Mouse (Mus musculus) cerebellum, postnatal 25 days (tissue): ENCODE results near the gene Tnfsf8.

Experiments used
- DNase-seq, 2 experiments: peaks; one replicate each; pipeline ENCODE4 v3.0.0; 2021; ENCODE audit warnings: mixed read lengths in 2 of 2

The Tnfsf8 gene

GRCm38 (mm10) chr4:63860688-63861540 is at the start of gene Tnfsf8:
Tnfsf8 (minus strand) TSS chr4:63861347.
- no peak for DNase-seq

DNA sequence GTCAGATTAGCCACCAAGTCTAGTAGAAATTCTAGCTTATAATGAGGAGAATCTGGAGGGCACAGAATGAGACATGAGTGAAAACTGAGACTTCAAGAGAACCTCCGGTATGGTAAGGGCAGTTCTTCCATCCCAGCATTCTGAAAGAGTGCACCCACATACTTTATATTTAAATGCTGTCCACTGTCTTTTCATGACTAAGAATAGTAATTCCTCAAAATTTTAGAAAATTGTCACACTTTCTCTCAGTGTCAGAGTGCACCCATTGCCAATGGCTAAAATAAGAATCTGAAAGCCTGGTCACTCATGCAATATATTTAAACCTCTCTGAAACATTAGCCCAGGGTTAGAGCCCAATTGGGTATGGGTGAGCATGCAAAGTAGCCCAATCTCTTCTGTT is 47.4 kb upstream of the Tnfsf8 start:
- no peak for DNase-seq

DNA sequence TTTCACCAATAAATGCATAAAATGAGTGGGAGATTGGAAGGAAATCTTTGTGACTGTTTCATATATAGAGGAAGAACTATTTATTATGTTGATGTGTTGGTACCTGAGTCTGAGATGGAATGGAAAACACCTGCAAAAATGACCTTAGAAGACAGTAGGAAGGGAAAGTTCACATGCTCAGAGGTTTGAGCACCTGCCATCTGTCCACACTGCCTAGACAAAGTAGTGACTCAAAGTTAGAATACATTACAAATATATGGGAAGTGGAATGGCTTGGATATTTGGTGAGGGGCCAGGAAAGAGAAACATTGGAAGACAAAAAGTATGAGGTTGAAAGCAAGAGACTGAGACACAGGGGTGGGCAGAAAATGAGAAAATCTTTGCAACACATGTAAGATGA is 46.3 kb upstream of the Tnfsf8 start:
- DNase-seq, result no peak

GRCm38 (mm10) chr4:63906050-63906449 is 44.9 kb upstream of the Tnfsf8 start:
- no peak for DNase-seq

- no peak for DNase-seq
These were observed 38.0 kb upstream of the Tnfsf8 start for GRCm38 (mm10) chr4:63899081-63899523.

DNA sequence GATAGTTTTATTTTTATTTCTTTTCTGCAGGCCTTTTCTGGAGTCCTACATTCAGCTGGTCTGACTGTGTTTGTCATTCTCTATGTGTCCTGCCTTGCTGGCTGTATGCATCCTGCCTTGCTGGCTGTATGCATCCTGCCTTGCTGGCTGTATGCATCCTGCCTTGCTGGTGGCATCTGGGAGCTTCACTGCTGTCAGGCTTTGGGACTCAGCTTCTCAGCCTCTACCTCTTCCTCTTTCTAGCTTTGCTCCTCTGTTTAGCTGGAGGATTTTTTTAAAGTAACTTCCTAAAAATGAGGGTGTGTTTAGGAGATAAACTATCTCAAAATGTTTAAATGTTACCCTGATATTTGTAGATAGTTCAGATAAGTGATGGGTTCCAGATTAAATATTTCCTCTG is 36.0 kb upstream of the Tnfsf8 start:
- no peak for DNase-seq

DNA sequence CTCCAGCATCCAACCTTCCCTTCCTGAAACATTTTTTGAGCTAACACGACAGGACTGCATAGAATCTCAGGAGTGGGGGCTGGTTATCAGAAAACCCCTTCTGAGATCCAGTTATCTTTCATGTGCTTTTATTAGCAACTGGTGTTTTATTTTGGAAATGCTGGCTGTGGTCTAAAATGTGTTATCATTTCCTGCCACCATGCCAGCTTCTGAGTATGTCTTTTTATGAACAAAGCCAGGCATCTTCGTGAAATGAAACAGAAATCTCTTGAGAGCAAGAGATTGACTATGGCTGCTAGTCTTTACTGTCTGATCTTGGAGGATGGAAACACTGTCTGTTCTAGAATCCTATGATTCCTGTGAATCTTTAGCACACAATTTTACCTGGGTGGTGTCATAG is 25.0 kb upstream of the Tnfsf8 start:
- no peak for DNase-seq

DNA sequence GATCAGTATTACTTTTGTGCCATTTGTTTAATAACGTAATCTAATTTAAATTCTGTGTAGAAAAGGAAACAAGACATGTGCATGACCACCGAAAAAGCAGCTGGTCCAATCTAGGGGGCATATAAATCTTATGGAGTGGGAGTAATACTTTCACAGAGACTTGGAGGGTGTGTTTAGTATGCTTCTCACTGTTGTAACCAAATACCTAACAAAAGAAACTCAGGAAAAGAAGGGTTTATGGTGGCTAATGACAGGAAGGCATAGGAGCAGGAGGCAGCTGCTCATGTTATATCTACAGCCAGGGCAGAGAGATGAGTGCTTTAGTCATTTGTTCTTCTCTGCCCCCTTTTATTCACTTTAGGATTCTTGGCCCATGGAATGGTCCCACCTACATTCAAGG is 15.6 kb upstream of the Tnfsf8 start:
- DNase-seq, result no peak

DNA sequence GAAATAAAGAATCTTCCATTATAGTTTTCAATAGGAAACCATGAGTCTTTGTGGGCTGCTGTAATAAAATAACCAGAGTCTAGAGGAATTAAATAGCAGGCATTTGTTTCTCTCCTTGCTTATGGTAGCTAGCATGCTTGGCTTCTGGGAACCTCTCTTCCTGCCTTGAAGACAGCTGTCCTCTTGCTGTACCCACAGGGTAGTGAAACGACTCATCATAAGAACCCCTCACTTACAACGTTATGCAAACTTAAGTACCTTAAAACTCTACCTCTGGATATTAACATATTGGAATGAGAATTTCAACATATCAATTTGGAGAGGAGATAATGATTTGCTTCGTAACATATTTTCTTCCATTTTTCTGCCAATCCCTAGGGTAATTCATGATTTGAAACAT is 14.3 kb upstream of the Tnfsf8 start:
- DNase-seq, result no peak

GRCm38 (mm10) chr4:63870678-63871077 is 9.5 kb upstream of the Tnfsf8 start:
- no peak for DNase-seq

GRCm38 (mm10) chr4:63868770-63869169 is 7.6 kb upstream of the Tnfsf8 start:
- no peak for DNase-seq

GRCm38 (mm10) chr4:63862953-63863352 is 1.8 kb upstream of the Tnfsf8 start:
- DNase-seq, result peak in 1 of 2 experiments; percentile 11

- no peak for DNase-seq
These were observed 1.0 kb upstream of the Tnfsf8 start for GRCm38 (mm10) chr4:63862092-63862697.

DNA sequence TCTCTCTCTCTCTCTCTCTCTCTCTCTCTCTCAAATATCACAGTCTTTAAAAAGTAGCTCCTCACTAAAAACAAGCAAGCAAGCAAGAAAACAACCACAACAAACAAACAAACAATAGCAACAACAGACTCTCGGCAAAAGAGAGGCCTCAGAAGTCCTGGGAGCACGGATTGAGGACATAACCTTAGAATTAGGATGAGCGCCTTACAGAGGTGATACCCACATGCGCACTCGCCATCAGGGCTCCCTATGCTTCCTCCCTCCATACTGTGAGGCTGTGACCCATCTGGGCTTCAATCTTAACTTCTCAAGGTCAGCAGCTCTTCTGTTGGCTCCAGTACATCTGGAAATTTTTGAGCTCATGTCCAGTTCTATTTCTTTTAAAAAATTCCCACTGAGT is 911 bp downstream of the Tnfsf8 start:
- DNase-seq, result no peak

GRCm38 (mm10) chr4:63859785-63860203 is 1.4 kb downstream of the Tnfsf8 start:
- no peak for DNase-seq

GRCm38 (mm10) chr4:63858646-63859224 is 2.4 kb downstream of the Tnfsf8 start:
- no peak for DNase-seq

GRCm38 (mm10) chr4:63856764-63857163 is 4.4 kb downstream of the Tnfsf8 start:
- no peak for DNase-seq

DNA sequence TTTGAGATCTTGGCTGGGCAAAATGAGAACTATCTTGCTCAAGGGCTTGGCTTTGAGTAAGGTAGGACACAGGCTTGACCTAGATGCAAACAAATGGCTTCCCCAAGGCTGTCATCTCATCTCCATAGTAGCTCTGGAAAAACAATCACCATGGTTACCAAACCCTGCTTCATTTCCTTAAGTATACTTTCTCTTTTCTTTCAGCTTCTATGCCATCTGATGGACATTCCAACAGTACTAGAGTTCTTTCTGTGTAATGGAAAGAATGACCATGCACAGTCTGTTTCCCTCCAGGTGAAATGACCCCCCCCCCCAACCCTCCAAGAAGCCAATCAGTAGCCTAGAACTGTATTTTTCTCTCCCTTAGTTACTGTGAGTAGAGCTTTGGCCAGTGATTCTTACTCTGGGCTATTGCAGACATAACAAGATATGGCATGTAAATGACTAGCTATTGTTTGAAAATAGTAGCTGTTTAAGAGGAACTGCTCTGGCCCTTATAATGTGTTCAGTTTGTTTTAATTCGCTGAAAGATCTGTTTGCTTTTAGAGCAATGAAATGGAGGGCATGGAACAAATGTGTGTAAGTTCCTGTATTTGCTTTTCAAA is 7.3 kb downstream of the Tnfsf8 start:
- no peak for DNase-seq

DNA sequence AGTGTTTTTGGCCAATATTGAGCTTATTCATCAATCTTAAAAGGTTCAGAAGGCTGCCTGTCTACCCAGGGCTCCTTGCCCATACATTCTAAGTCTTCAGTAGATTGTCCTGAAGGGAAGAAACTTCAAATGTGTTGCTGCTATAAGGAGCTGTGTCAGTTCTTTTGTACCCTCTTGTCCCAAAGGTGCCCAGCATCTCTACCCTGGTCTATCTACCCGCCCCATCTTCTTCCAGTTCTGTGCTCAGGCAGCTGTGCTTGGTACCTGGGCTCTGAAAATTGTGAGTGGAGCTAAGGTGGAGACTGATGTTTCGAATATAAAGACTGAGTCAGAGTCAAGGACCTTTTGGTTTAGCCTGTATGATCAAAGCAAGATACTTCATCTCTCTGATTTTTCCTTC is 11.1 kb downstream of the Tnfsf8 start:
- DNase-seq, result no peak

DNA sequence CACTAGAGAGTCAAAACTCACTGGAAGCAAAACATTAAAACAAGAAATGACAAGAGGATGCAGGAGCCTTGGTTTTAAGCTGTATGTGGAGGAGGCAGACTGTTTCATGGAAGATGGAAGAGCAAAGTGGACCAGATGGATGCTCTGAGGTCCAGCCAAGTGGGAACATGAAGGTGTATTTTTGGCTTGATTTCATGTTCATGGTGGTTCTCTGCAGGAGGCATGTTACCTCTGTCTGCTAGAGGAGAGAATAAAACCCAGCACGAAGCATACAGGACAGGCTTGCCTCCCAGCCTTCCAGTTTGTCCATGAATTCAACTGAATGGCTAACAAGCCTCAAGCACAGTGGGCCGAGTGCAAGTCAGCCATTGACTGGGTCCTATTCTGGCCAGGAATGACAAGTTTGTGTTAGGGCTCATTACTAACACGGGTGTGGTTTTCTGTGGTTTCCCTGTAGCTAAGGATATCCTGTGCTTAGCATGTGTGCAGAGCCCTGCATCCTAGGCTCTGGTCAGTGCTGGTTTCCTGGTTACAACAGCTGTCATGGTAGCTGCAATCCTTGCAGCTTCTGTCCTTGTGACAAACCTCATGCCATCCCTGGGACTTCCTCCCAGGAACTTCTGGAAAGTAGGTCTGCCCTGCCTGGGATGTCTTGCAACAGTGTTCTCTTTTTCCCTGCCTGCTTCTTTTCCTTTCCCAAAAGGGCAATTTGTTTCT is 14.1 kb downstream of the Tnfsf8 start:
- DNase-seq, result peak; percentile 36 to 57

GRCm38 (mm10) chr4:63845760-63846159 is 15.4 kb downstream of the Tnfsf8 start:
- DNase-seq, result no peak

DNA sequence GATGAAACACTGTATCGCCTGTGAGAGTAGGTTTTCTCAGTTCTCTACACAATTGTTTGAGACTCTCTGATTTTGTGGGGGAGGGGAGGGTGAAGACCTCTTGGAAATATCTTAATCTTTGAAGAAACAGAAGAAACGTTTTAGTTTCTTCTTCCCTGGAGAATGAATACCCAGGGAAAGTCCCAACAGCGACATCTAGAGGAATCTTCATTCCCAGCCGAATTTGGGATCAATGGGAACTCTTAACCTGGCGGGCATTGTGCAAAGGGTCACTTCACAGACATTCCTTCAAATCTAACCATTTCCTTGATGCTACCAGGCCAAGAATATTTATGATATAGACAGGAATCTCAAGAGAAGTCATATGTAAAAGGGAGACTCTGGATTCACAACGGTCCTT is 17.2 kb downstream of the Tnfsf8 start:
- DNase-seq, result peak in 1 of 2 experiments; percentile 47

GRCm38 (mm10) chr4:63842278-63842677 is 18.9 kb downstream of the Tnfsf8 start:
- no peak for DNase-seq
